Mouse (Mus musculus) testis, postnatal 10 days (tissue): ENCODE results near the gene Bnipl.

Source experiments
- DNase-seq: peaks from one replicate; pipeline ENCODE4 v3.0.0; 2021; ENCODE audit warnings: low spot score

The Bnipl gene

GRCm38 (mm10) chr3:95250783-95251424 lies at the start of gene Bnipl:
Gene Bnipl (minus strand): TSS chr3:95251193.
- DNase-seq = no peak

GRCm38 (mm10) chr3:95298018-95298417 lies 47.0 kb upstream of the Bnipl start:
- no peak for DNase-seq

DNA sequence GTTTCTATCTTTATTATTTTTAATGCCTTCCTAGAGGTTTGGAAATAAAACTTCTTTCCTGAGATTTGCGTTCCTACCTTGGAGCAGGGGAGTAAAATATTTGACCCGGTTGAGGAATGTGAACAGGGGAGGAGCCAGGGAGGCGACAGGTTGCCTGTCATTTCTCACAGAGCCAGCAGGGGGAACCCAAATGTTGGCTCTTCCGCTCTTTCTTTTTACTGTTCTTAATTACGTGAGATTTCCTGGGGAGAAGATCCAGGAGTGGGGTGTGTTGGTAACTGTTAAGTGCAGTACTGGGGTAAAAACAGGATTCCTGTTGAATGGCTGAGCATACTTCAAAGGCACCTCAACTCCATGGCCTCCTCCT lies 45.1 kb upstream of the Bnipl start:
- peak; percentile 63 for DNase-seq

- DNase-seq = no peak
These were observed 44.5 kb upstream of the Bnipl start for GRCm38 (mm10) chr3:95295321-95296102.

DNA sequence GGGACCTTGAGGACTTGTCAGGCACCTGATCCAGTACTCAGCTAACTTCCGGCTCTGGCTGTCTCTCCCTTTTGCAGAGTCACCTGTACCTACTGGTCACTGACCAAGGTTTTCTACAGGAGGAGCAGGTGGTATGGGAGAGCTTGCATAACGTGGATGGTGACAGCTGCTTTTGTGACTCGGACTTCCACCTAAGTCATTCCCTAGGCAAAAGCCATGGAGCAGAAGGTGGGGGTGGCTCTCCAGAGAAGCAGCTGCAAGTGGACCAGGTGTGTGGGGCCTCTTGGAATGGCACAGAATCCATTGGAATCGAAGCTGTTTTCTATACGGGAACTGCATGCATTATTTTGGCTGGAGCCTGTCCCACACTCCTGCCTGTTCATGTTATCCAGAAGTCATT lies 43.7 kb upstream of the Bnipl start:
- DNase-seq = no peak

GRCm38 (mm10) chr3:95294316-95294715 lies 43.3 kb upstream of the Bnipl start:
- DNase-seq = no peak

DNA sequence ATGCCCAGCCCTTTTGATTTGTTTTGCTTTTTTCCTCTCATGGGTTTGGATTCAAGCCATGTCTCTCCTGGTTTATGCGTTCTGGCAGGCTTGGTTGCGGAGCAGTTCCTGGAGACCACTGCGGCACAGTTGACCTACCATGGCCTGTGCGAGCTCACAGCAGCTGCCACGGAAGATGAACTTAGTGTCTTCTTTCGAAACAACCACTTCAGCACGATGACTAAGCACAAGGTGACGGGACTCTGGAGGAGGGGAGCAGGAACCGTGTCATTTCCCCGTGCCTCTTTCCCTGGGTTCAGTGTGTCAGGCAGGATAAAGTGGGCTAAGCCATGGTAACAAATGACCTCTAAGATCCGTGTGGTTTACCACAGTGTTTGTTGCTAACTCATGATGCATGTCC lies 42.5 kb upstream of the Bnipl start:
- no peak for DNase-seq

- DNase-seq = no peak
These were observed 41.9 kb upstream of the Bnipl start for GRCm38 (mm10) chr3:95292899-95293298.

GRCm38 (mm10) chr3:95291041-95291440 lies 40.0 kb upstream of the Bnipl start:
- no peak for DNase-seq

DNA sequence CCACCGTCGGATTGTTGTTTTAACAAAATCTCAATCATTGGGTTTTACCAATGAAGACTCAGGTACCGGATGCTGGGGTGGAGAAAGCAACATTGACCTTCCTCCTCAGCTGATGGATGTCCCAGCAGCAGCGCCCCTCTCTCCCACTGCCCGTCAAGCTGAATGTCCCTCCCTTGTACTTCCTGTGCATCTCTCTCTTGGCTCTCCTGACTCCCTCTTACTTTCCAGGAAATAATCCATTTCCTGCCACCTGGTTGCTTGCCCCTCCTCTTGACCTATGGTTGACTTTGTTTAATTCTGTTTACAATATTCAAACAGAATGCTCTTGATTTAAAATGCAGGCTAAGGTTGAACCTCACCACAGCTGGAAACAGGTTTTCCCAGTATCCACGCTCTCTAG lies 39.2 kb upstream of the Bnipl start:
- no peak for DNase-seq

GRCm38 (mm10) chr3:95289419-95289818 lies 38.4 kb upstream of the Bnipl start:
- DNase-seq = no peak

- no peak for DNase-seq
These were observed 36.5 kb upstream of the Bnipl start for GRCm38 (mm10) chr3:95287541-95287940.

- no peak for DNase-seq
These were observed 35.5 kb upstream of the Bnipl start for GRCm38 (mm10) chr3:95286510-95286909.

DNA sequence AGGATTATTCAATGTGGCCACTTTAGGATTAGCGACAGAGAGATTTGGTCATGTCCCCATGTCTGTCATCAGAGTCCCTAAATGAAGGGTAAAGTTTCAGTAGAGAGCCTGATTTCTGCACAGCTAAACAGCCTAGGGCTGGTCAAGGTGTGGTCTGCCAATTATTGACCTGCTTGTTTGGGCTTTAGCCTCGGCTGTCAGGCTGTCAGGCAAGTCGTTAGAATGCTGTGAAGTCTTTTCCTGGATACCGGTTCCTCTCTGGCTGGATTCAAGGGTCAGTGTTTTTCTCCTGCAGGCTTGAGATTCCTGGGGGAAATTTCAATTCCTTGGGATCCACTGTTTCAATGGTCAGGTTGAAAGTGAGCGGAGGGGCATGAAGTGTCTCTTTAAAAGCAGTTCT lies 35.0 kb upstream of the Bnipl start:
- DNase-seq = no peak

- no peak for DNase-seq
These were observed 34.4 kb upstream of the Bnipl start for GRCm38 (mm10) chr3:95285390-95285789.

GRCm38 (mm10) chr3:95284501-95285281 lies 33.7 kb upstream of the Bnipl start:
- no peak for DNase-seq

GRCm38 (mm10) chr3:95284062-95284461 lies 33.1 kb upstream of the Bnipl start:
- peak; percentile 43 for DNase-seq

- DNase-seq = no peak
These were observed 32.6 kb upstream of the Bnipl start for GRCm38 (mm10) chr3:95283589-95283941.

DNA sequence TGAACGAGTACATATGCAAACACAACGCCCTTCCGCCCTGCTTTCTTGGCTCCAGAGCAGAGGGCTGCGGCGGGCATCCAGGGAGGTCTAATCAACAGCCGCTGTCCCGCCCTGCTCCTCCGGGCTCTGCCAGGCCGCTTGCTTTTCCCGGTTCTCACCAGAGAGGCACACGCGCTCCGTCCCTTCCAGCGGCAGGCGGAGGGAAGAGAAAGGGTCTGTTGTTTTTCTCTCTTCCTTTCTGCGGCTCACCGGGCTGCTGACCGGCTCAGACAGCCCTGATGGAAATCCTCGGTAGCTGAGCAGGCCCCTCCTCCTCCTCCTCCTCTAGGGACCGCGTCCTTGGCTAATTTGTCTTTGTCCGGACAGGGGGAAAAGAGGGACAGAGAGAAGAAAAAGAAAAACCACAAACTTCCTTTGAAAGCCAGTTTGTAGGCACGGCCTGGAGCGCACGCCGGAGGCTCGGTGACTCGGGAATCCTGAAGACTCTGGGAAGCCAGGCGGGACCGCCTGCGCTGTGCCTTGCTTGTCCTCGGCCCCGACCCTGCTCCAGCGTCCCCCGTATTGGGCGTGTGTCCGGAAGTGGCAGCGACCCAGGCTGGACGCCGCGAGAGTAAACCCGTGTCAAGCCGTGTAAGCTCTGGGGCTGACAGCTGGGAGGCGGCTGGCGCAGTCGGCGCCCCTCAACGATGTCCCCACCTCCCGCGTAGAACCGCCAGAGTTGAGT lies 32.0 kb upstream of the Bnipl start:
- DNase-seq = peak; percentile 86

DNA sequence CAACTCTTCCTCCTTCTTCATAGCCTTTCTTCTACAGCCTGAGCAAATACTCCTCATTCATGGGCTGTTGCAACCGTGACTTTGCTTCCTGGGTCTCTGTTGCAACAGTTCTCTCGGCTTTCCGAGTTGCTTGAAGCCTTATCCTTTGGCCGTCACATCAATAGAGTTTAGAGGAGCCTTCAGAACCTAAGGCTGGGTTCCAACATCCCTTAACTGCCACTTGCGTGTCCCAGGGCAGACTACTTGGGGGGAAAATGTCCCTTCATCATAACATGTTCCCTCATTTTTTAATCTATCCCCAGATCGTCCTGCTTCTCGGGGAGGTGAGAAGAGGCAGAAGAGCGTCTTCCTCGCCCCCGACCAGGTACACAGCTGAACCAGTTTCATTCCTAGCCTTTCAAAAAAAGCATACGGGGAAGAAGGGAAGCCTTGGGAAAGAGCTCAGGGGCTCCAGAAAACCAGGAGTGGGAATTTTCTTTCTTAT lies 31.4 kb upstream of the Bnipl start:
- DNase-seq = peak; percentile 41

- DNase-seq = peak; percentile 99
These were observed 30.5 kb upstream of the Bnipl start, which contains the start of the genes Mindy1 and Prune1 for GRCm38 (mm10) chr3:95281216-95282126. Gene Mindy1 (plus strand): TSS chr3:95281345. Gene Prune1 (minus strand): TSS chr3:95282076.
